Mouse (Mus musculus) intestine, postnatal 0 days (tissue): Measurements from ENCODE around the gene Tgm5. TPM values are rescaled to one million over a fixed set of nuclear protein-coding genes. Genes with fewer than 3 reads are reported as not detected.

Experiments used
- polyA plus RNA-seq: library from polyadenylated mRNA; unstranded; fragments of >200 nt; fragmentation: Nextera tagmentation; extraction: Ambion mirVana; gene quantifications from 2 replicates; pipeline ENCODE4 v1.2.1, GENCODE M21; 2015

The Tgm5 gene
- polyA plus RNA-seq, 1 experiment from 2014 or later: 0.07 TPM

Other genes with a start within 250 kb of the Tgm5 start
- gene Cdan1, start 235.7 kb downstream of the Tgm5 start, polyA plus RNA-seq: 1.9 and 2.9 TPM in 2 replicates
- 2.0 and 2.3 TPM in 2 replicates for gene Ttbk2, start 235.2 kb downstream of the Tgm5 start, polyA plus RNA-seq
- 6.5 and 7.1 TPM in 2 replicates for gene Ubr1, start 115.1 kb downstream of the Tgm5 start, polyA plus RNA-seq
- 13.7 and 14.8 TPM in 2 replicates for gene Tmem62, start 108.8 kb downstream of the Tgm5 start, polyA plus RNA-seq
- 40.5 and 42.0 TPM in 2 replicates for gene Ccndbp1, start 77.4 kb downstream of the Tgm5 start, polyA plus RNA-seq
- gene Epb42, start 48.8 kb downstream of the Tgm5 start, polyA plus RNA-seq: 0.47 and 0.50 TPM in 2 replicates
- gene Tgm7, start 24.0 kb upstream of the Tgm5 start, polyA plus RNA-seq: not detected in 2 replicates
- gene Adal, start 54.6 kb upstream of the Tgm5 start, polyA plus RNA-seq: 7.1 and 8.2 TPM in 2 replicates
- 14.3 and 14.8 TPM in 2 replicates for gene Lcmt2, start 54.8 kb upstream of the Tgm5 start, polyA plus RNA-seq
- gene Tubgcp4, start 84.8 kb upstream of the Tgm5 start, polyA plus RNA-seq: 12.3 and 14.4 TPM in 2 replicates
- 6.0 and 7.1 TPM in 2 replicates for gene Zscan29, start 85.3 kb upstream of the Tgm5 start, polyA plus RNA-seq
- 5.8 and 6.6 TPM in 2 replicates for gene Trp53bp1, start 185.6 kb upstream of the Tgm5 start, polyA plus RNA-seq
- gene Map1a, start 203.8 kb upstream of the Tgm5 start, polyA plus RNA-seq: 1.0 and 1.3 TPM in 2 replicates